Mouse (Mus musculus) E14TG2a.4 (cell line): Measurements from ENCODE around the gene Ccser1.

Experiments used
- CTCF ChIP-seq: conservative IDR thresholded peaks from 2 replicates; pipeline ENCODE4 v1.5.1; 2014; ENCODE audit warnings: low read length
- NANOG ChIP-seq: IDR thresholded peaks from 2 replicates; pipeline ENCODE4 v1.6.1; 2014; ENCODE audit warnings: borderline replicate concordance, low read length, mixed read lengths
- POU5F1 ChIP-seq: IDR thresholded peaks from 2 replicates; pipeline ENCODE4 v1.6.1; 2014; ENCODE audit warnings: low read length, borderline replicate concordance

GRCm38 (mm10) chr6:62066363-62067023 is 886.4 kb downstream of the Ccser1 start:
- TF ChIP-seq CTCF (no peak), NANOG (no peak), POU5F1 (no peak)
